Mouse (Mus musculus) testis, adult 2 months (tissue): Measurements from ENCODE around the gene Gxylt2.

Source experiments
- CTCF ChIP-seq: fragments of 200-500 bp; IDR thresholded peaks from 2 replicates; pipeline ENCODE4 v1.5.1; 2012; ENCODE audit warnings: low read depth, mild to moderate bottlenecking, inconsistent platforms, low read length, moderate library complexity; ENCODE audit not compliant: control insufficient read depth, insufficient read depth, insufficient replicate concordance
- POLR2A ChIP-seq: fragments of 200-500 bp; IDR thresholded peaks from 2 replicates; pipeline ENCODE4 v1.6.1; 2012; ENCODE audit warnings: low read depth, mild to moderate bottlenecking, inconsistent platforms, low read length, moderate library complexity; ENCODE audit not compliant: control insufficient read depth

DNA sequence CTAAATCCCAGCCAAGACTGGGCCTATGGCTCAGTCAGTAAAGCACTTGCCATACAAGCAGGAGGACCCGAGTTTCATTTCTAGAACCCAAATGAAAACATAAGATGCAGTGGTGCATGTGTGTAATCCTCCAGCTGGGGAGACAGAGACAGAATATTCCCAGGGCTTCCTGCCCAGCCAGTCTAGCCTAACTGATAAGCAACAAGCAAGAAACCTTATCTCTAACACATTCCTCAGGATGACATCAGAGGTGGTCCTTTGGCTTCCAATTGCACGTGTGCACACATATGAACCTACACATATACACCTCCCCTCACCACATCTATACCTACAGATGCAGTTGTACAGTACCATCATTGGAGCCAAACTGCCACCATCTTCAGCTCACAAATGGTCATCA, 35.7 kb upstream of the Gxylt2 start:
- no peak for TF ChIP-seq CTCF
- TF ChIP-seq POLR2A = no peak
